Mouse (Mus musculus): ENCODE measurements at regions not wholly inside any gene's neighbourhood (a gene's known extent, or its start where the extent isn't known, plus 50 kb on each side); places are given as distances from the start of the nearest gene placed in this dataset.

GRCm38 (mm10) chr8:25341225-25341624, 517.1 kb upstream of the Adam5 start:
- no peak for DNase-seq (ENCODE audit: low spot score in 2 of 2)

DNA sequence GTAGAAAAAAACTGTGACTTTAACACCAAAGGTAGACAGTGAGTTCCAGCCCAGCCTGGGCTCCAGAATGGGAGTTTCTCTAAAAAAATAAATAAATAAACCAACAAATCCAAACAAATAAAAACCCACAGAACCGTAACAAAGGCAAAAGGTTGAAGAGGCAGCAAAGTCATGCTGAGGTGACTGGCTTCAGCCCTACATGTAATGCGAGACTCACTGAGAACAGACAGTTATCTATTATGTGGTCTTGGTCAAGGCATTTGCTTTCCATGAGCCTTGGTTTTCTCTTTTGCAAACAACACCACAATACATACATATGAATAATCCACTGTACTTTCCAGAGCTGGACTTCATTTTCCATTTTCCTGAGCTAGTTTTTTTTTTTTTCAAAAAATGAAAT, 516.6 kb upstream of the Adam5 start:
- no peak for DNase-seq (ENCODE audit: low spot score in 2 of 2)

GRCm38 (mm10) chr8:25332120-25332607, 508.0 kb upstream of the Adam5 start:
- no peak for DNase-seq (ENCODE audit: low spot score in 2 of 2)

DNA sequence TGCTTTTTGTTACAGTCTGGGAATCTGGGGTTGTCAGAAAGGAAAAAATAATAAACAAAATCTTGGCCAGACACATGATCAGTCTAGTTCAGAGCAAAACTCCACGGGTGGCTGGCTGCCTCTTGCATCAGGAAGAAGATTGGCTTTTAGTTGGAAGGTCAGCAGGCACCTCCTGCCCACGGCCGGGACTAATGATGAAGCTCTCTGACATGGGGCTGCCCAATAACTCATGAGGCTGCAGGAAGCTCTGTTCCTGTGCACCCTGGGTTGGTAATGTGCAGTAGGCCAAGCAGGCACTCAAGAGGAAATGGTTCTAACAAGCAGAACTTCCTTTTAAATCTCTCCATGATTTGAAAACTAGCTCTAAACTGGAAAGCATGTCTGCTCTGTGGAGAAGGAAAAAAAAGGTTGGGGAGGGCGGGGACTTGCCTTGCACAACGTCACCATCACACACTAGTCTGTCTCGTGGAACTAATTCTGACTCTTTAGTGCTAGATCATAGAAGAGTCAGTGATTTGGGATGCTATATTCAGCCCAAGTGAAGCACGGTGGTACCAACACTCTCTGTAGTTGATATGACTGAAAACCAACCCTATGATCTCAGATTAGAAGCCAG, 507.1 kb upstream of the Adam5 start:
- no peak for DNase-seq (ENCODE audit: low spot score in 2 of 2)

- DNase-seq (ENCODE audit: low spot score in 2 of 2): no peak
Observed at GRCm38 (mm10) chr8:25329791-25330190, 505.6 kb upstream of the Adam5 start.

- DNase-seq (ENCODE audit: low spot score in 2 of 2): no peak
Observed at GRCm38 (mm10) chr8:25328318-25328717, 504.1 kb upstream of the Adam5 start.

- no peak for DNase-seq (ENCODE audit: low spot score in 2 of 2)
Observed at GRCm38 (mm10) chr8:25326930-25327329, 502.8 kb upstream of the Adam5 start.

DNA sequence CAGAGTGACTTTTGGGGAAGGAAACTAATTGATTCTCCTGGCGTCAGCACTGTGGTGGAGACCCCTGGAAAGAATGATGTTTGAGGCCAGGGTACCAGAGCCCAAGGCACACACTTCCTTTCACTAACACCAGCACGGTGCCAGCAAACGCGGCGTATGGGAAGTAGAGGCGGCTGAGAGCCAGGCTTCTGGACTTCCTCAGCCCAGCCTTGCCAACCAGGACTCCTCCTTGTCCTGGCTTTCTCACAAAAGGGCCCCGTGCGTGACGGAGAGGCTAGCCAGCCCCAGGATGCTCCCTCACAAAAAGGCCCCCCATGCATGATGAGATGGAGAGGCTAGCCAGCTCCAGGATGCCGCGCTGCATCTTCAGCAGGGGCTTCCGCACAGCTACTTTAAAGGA, 502.1 kb upstream of the Adam5 start:
- peak in 1 of 2 experiments; percentile 40 for DNase-seq (ENCODE audit: low spot score in 2 of 2)

- DNase-seq (ENCODE audit: low spot score in 2 of 2): no peak
Observed at GRCm38 (mm10) chr8:25324731-25325130, 500.6 kb upstream of the Adam5 start.

- no peak for DNase-seq (ENCODE audit: low spot score in 2 of 2)
Observed at GRCm38 (mm10) chr8:25323643-25324420, 499.7 kb upstream of the Adam5 start.

GRCm38 (mm10) chr8:25316383-25316782, 492.2 kb upstream of the Adam5 start:
- no peak for DNase-seq (ENCODE audit: low spot score in 2 of 2)

- DNase-seq (ENCODE audit: low spot score in 2 of 2): no peak
Observed at GRCm38 (mm10) chr8:25311811-25312533, 487.8 kb upstream of the Adam5 start.

DNA sequence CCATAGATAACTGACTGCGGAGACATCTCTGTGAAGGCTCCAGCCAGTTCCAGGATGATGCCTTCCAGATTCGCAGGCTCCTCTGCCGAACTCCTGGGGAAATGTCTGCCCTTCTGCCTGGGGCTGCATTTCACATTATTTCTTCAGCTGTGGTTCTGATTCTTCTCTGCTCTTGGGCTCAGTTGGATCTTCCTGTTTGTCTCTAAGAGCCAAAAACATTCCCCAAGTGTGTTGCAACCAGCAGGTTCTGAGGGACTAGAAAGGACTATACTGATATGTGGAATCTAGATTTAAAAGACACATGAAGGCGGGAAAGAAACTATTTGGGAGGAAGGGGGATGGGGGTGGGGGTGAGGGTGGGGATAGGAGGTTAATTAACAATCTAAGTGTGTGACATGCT, 483.8 kb upstream of the Adam5 start:
- DNase-seq (ENCODE audit: low spot score in 2 of 2): no peak

DNA sequence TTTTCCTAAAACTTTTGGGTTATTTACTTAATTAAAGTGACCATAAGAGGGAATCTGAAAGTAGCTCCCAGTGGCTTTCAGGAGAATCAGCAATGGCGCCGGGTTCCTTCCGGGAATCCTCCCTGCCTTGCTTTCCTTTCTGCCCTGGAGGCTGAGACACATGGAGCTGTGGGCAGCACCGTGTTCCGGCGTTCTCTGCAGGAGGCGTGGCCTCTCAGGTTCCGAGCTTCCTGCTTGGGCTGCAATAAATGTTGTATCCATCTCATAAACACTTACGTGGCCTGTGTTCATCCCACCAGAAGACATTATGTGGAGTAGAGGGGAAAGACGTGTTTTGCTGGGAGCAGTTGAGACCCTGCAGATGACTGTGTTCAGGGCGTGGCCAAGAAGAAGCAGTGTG, 483.3 kb upstream of the Adam5 start:
- no peak for DNase-seq (ENCODE audit: low spot score in 2 of 2)

GRCm38 (mm10) chr8:25306769-25307491, 482.8 kb upstream of the Adam5 start:
- DNase-seq (ENCODE audit: low spot score in 2 of 2): peak in 1 of 2 experiments; percentile 17
